Mouse (Mus musculus): ENCODE results near the gene Plscr3.

- TF ChIP-seq GATA1 (IDR thresholded peaks at IDR 0.05; ENCODE audit: borderline replicate concordance, low read length) (no peak), FLI1 (IDR thresholded peaks at IDR 0.05; ENCODE audit: low read length) (no peak)
These were observed 7.8 kb downstream of the Plscr3 start for GRCm38 (mm10) chr11:69853994-69854393.
